Mouse (Mus musculus) lung, postnatal 0 days (tissue): ENCODE data around the gene Scimp. TPM values are rescaled to one million over a fixed set of nuclear protein-coding genes. Genes with fewer than 3 reads are reported as not detected.

Source experiments
- ATAC-seq: fragments of 200-750 bp; cut with Nextera tagmentation; 2 replicates; pipeline ENCODE4 v1.8.0; 2017; ENCODE audit warnings: moderate library complexity
- DNase-seq: peaks from one replicate; pipeline ENCODE4 v3.0.0-alpha.2; 2016; ENCODE audit warnings: low spot score
- H3K27ac ChIP-seq: fragments of 300-500 bp; sonication (generic); 2 replicates; pipeline ENCODE4 v1.5.1; 2014; ENCODE audit warnings: antibody characterized with exemption, mild to moderate bottlenecking, low read length, mixed read lengths
- H3K27me3 ChIP-seq: fragments of 300-500 bp; sonication (generic); replicated peaks from 2 replicates; pipeline ENCODE4 v1.6.1; 2014; ENCODE audit warnings: low read length, mixed read lengths; ENCODE audit not compliant: insufficient read depth
- H3K36me3 ChIP-seq: fragments of 300-500 bp; sonication (generic); 2 replicates; pipeline ENCODE4 v1.6.1; 2014; ENCODE audit warnings: low read length, mixed read lengths; ENCODE audit not compliant: insufficient read depth
- H3K4me1 ChIP-seq: fragments of 300-500 bp; sonication (generic); 2 replicates; pipeline ENCODE4 v1.6.1; 2014; ENCODE audit warnings: antibody characterized with exemption, low read depth, low read length, mixed read lengths; ENCODE audit not compliant: insufficient read depth
- H3K4me2 ChIP-seq: fragments of 300-500 bp; sonication (generic); replicated peaks from 2 replicates; pipeline ENCODE4 v1.6.1; 2014; ENCODE audit warnings: low read depth, mild to moderate bottlenecking, low read length, moderate library complexity, mixed read lengths
- H3K4me3 ChIP-seq: fragments of 300-500 bp; sonication (generic); 2 replicates; pipeline ENCODE4 v1.5.1; 2014; ENCODE audit warnings: low read depth, low read length
- H3K9ac ChIP-seq: fragments of 300-500 bp; sonication (generic); replicated peaks from 2 replicates; pipeline ENCODE4 v1.6.1; 2014; ENCODE audit warnings: low read depth, mild to moderate bottlenecking
- H3K9me3 ChIP-seq: fragments of 300-500 bp; sonication (generic); 2 replicates; pipeline ENCODE4 v1.6.1; 2016; ENCODE audit warnings: low read length, mixed read lengths
- CTCF ChIP-seq: IDR thresholded peaks from 2 replicates; pipeline ENCODE4 v1.5.1; 2016; ENCODE audit warnings: antibody characterized with exemption, mild to moderate bottlenecking
- EP300 ChIP-seq: IDR thresholded peaks from 2 replicates; pipeline ENCODE4 v1.6.1; 2016; ENCODE audit warnings: antibody characterized with exemption, mild to moderate bottlenecking, control low read depth
- WGBS: fragments of 180-500 bp; shearing (Covaris S2); extraction: QIAGEN DNeasy Blood & Tissue Kit; methylation state at CpG from one replicate; pipeline ENCODE4 v1.1.7; 2014; 5-methylcytosine and 5-hydroxymethylcytosine counted together
- polyA plus RNA-seq: library from polyadenylated mRNA; unstranded; fragments of >200 nt; fragmentation: Nextera tagmentation; extraction: Ambion mirVana; gene quantifications from 2 replicates; pipeline ENCODE4 v1.2.1, GENCODE M21; 2015

The Scimp gene
- 0.96 and 2.1 TPM in 2 replicates for polyA plus RNA-seq

DNA sequence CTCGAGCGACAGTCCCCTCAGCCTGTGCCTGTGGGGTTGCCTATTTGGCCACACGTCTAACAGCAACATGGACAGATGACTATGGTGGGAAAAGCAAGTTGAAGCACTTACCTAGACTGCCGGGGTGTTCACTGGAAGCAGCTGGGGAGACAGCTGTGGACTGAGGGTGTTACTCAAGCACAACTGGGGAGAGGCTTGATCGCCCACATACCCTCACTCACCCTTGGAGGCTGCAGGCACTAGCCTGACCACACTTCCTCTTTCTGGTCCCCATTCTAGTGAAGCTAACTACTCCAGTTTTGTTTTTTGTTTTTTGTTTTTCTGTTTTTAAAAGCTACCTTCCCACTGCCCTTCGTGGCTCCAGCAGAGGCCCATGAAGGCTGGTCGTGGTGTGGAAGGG lies at the start of gene Scimp:
TSS of gene Scimp (minus strand) at position 222 of the 400 bp plus-strand sequence.
- 73% methylated on average over 7 of the region's 7 CpGs for WGBS
- H3K4me3 ChIP-seq, result no peak within 1 kb of the TSS
- no peak for DNase-seq
- H3K27ac ChIP-seq, result no peak within 1 kb of the TSS
- no peak within 1 kb of the TSS for H3K4me2 ChIP-seq
- ATAC-seq, result no peak
- TF ChIP-seq EP300 (no peak), CTCF (no peak)
- H3K9me3 ChIP-seq, result no peaks in the 10 kb centered on the region
- no peaks in the 10 kb centered on the region for H3K36me3 ChIP-seq
- no peaks in the 10 kb centered on the region for H3K4me1 ChIP-seq
- no peaks in the 10 kb centered on the region for H3K27me3 ChIP-seq
- H3K9ac ChIP-seq, result no peak within 1 kb of the TSS

DNA sequence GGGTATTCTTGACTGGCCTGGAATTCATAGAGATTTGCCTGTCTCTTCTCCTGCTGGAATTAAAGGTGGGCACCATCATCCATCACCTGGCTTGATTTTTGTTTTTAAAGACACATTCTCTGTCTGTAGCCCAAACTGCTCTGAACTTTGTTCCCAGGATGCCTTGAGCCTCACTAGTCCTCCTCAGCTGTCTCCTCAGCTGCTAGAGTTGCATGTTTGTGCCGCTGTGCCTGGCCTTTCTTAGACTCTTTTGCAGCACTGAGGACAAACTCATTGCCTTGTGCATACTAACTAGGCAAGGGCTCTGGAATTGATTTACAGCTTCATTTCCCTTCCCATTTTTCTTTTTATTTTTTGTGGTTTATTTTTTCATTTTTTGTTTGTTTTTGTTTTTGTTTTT lies 48.0 kb upstream of the Scimp start:
- WGBS, result 96% methylated on average over 1 of the region's 1 CpGs
- no peak for ATAC-seq
- no peak overlapping the region for H3K4me2 ChIP-seq
- no peak for DNase-seq
- no peaks in the 10 kb centered on the region for H3K36me3 ChIP-seq
- H3K4me1 ChIP-seq, result no peaks in the 10 kb centered on the region
- no peak for TF ChIP-seq CTCF
- TF ChIP-seq EP300, result no peak
- no peak overlapping the region for H3K27ac ChIP-seq
- H3K9ac ChIP-seq, result no peak overlapping the region
- no peak overlapping the region for H3K4me3 ChIP-seq
- no peaks in the 10 kb centered on the region for H3K9me3 ChIP-seq
- H3K27me3 ChIP-seq, result no peaks in the 10 kb centered on the region

DNA sequence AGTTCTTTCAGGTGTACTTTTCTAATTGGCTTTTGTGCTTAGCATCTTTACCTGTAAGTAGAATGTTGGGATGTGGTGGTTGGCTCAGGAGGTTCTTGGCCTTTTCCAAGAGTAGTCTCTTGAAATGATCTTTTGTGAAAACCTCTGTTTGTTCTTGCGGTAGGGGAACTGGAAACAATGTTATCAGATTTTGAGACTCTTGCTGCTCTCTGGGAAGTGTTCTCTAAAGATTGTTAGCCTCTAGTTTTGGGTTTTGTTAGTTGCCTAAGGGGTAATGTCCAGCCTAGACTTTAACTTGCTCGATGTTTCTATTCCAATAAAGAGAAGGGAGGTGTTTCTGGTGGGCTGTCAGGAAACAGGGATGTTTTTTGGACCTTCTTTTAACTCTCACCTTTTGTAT lies 33.6 kb upstream of the Scimp start:
- 34% methylated on average over 2 of the region's 2 CpGs for WGBS
- Histone ChIP-seq H3K4me3 (no peak overlapping the region), H3K9ac (no peak overlapping the region)

DNA sequence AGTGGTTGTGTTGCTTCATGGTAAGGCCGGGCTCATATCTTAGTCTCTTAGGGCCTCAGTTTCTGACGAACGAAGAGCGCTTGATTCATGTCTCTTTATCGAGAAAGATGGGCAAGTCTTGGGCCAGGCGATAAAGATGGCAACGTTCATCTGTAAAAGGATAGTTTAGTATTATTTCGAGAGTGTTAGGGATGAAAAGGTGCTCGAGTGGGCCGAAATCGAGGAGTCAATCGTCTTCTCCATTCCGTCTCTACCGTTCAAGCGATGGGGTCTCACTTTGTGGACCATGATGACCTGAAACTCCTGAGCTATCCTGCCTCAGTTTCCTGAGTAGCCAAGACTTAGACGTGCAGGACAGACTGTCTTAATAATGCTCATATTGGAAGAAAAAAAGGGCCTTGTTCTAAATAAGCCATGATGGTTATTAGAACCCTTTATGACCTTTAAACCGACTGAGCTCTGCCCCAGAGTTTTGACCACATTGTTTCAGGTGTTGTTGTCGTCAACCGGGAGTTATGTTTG lies 33.1 kb upstream of the Scimp start:
- DNase-seq (no peak), ATAC-seq (no peak)
- Histone ChIP-seq H3K36me3 (no peaks in the 10 kb centered on the region), H3K9me3 (no peaks in the 10 kb centered on the region), H3K27me3 (no peaks in the 10 kb centered on the region), H3K27ac (peak overlapping the region; percentile 84; the same call in 1 of the 2 replicates), H3K4me2 (peak overlapping the region; percentile 80), H3K4me3 (peak overlapping the region; percentile 95), H3K9ac (peak overlapping the region; percentile 68; the same call in 1 of the 2 replicates), H3K4me1 (no peaks in the 10 kb centered on the region; the same call in 1 of the 2 replicates)
- TF ChIP-seq CTCF (no peak), EP300 (no peak)
- WGBS, result 3% methylated on average over 19 of the region's 19 CpGs

More for the DNA sequence above, 33.6 kb upstream of the Scimp start:
- Histone ChIP-seq H3K4me2 (peak overlapping the region; percentile 80; the same call in 1 of the 2 replicates), H3K9me3 (no peaks in the 10 kb centered on the region), H3K27ac (no peak overlapping the region), H3K36me3 (no peaks in the 10 kb centered on the region), H3K4me1 (no peaks in the 10 kb centered on the region; the same call in 1 of the 2 replicates), H3K27me3 (no peaks in the 10 kb centered on the region)
- no peak for DNase-seq
- no peak for ATAC-seq
- no peak for TF ChIP-seq EP300
- no peak for TF ChIP-seq CTCF

DNA sequence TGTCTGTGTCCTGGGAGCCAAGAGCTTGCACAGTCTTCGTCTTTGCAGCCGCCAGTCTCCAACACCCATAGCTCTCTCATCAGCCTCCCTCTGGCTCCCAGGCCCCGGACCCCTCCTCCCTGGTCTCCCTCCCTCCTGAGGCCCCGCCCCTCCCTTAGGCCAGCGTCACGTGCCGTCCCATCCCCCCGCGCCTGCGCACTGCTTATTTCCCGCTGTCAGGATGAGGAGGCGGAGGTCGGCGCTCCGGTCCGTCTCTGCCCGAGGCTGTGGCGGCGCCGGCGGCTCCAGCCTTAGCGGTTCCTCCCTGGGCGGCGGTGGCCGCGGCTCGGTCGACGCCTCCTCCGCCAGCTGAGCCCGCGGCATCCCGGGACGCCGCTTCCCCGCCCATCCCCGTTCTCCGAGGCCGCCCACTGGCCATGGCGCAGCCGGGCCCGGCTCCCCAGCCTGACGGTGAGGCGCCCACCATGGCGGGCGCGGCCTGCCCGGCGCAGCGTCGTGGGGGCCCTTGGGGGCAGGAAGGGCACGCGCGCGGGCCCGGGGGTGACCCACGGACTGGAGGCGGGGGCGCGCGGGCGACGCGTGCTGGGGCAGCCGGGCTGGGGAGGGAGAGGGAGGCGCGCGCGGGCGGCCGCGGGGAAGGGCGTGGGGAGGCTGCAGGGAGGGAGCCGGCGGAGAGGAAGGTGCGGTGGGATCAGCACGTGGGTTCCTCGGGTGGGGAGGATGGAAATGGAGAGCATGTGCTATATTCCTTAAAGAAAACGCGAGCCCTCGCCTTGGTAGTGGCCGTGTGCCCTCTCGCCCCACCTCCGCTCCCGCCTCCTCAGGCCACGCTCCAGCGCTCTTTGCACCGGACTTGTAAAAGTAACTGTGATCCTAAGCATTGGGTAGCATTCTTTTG lies 32.4 kb upstream of the Scimp start, which contains the start of gene Rabep1:
TSS of gene Rabep1 (plus strand) at position 220 of the 898 bp plus-strand sequence.
- Histone ChIP-seq H3K27me3 (no peaks in the 10 kb centered on the region), H3K4me1 (no peaks in the 10 kb centered on the region; the same call in 1 of the 2 replicates), H3K4me2 (peak within 1 kb of the TSS; percentile 80), H3K27ac (peak within 1 kb of the TSS; percentile 84), H3K4me3 (peak within 1 kb of the TSS; percentile 95), H3K9ac (peak within 1 kb of the TSS; percentile 68), H3K9me3 (no peaks in the 10 kb centered on the region), H3K36me3 (no peaks in the 10 kb centered on the region)
- peak; percentile 97 for DNase-seq
- 2% methylated on average over 37 of the region's 88 CpGs for WGBS
- ATAC-seq, result peak; percentile 97
- no peak for TF ChIP-seq EP300
- TF ChIP-seq CTCF, result no peak
